Mouse (Mus musculus): ENCODE data around the gene Serpina6.
"Not testable (repeated sequence)": the region's sequence is repeated elsewhere in the genome, so short reads cannot be mapped to it uniquely, and the experiment has no call there.

The Serpina6 gene

DNA sequence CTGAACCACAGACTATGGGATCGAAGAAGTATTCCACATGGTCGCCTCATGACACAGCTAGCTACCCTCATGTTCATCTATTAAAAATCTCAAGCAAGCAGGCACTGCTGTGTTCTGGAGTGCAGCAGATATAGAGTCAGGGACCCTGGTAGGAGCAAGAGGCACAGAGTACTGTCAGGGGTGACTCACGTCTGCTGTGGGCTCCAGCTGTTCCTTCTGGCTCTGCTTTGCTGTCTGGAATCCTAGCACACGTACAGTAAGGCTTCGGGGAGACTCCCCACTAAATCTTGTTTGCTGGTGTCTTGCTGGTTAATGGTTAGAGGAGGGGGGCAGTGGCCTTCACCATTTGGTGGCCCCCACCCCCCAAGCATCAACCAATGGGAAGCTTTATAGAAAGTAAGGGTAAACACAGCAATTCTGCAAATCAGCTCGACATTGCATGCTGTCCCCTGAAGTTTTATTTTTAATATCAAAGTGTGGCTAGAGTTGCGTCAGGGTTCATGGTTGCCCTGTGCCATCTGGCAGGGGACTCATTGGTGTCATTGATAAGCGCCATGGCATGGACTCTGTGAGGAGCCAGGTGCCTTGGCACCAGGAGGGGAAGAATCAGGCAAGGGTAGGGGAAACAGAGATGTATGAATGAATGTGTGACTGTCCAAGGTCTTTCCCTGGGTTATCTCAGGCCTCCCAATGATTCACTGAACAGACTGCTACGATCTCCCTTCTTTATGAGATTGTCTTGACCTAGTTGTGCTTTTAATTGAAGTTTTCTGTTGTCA lies at the start of gene Serpina6:
Serpina6 (minus strand) TSS at position 365 of the 779 bp plus-strand sequence.
- DNase-seq = no peak

DNA sequence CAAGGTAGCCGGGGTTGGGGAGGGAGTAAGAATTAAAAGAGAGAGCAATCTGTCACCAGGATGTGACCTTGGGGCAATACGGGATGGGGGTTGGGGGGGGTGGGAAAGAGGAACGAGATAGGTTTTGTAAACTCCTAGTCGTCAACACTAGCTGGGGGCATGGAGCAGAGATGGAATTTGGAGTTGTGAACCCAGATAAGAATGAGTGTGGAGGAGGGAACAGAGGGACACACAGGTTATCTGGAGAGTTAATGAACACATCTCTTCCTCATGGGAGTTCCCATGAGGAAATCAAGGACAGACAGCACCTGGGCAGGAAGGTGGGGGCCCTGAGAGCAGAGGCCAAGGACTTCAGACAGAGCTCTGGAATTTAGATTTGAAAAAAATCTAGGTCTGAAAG lies 49.1 kb upstream of the Serpina6 start:
- DNase-seq = no peak

DNA sequence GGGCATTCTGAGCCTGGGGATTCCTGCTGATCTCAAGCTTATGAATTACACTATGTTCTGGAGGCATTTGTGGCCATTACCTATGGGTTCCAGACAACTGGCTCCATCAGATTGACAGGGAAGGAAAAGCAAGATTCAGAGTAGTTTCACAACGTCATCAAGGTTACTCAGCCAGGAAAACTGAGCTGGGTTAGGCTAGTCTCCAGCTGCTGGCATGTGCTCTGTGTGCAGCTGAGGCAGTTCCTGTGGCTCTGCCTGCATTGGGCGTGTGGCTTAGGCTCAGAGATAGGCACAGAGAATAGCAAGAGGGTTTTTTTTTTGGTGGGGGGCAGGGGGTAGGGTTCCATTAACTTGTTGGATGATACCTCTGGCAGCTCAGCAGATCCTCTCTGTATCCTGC lies 48.5 kb upstream of the Serpina6 start:
- no peak for DNase-seq

DNA sequence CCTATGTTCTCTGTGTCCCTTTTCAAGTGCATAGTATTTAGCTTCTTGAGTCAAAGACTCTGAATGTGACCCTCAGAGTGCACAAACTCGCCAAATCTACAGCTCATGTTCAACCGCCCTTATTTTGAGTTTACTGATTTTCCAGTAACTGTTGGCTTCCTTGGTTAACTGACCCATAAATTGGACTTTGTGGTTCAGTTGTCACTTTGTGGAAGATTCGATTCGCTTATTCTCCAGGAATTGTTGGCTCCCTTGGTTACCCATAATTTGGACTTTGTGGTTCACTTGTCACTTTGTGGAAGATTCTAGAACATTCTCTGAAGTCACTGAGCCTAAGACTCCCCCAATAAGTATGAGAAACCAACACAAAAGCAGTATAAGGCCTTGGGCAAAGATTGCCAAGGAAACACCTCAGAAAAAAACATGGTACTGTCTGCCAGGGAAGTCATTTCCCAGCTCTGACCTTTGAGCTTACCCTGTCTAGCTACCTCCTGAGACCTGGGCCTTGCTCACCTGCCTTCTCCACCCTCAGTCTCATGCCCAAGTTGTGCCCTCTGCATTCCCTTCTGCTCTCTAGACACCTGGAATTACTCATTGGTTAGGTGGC lies 43.2 kb upstream of the Serpina6 start:
- no peak for DNase-seq

DNA sequence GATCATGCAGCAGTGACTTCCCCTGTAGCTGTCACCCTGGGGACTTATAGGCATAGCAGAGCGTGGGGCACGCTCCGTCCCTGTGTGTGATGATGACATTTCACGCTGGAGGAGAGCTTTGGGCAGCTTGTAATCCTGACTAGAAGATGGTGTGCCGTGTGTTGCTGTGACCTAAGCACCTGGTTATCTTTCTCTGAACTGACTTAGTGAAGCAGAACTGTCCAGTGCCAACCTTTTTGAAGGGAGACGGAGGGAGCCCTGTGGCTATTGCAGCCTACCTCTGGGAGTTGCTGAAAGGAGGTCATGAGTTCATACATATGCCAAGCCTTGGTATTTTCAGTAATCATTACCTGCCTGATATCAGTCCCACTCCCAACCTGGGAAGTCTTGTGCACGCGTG lies 38.4 kb upstream of the Serpina6 start, which contains the start of gene Serpina1f:
Serpina1f (minus strand) TSS at position 101 of the 400 bp plus-strand sequence.
- no peak for DNase-seq

- DNase-seq = no peak
Observed at GRCm38 (mm10) chr12:103688221-103688814, 31.3 kb upstream of the Serpina6 start.

DNA sequence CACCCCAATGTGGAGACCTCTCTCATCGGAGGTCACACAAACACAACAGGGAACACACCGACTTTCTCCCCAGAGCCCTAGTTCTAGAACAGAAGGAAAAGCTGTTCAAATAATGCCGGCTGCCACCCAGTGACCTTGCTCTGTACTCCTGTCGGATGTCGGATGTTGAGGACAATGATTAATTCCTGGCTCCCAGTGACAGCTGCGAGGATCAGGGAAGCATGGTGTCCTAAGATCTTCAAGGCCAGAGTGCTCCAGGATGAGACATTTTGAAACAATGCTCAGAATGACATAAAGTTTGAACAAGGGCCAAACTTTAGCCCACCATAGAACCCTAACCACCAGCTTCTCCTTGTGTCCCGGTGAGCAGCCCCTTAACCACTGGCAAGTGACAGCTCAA lies 30.0 kb upstream of the Serpina6 start:
- DNase-seq = no peak

GRCm38 (mm10) chr12:103686050-103686449 lies 29.0 kb upstream of the Serpina6 start:
- DNase-seq = no peak

GRCm38 (mm10) chr12:103685386-103685785 lies 28.4 kb upstream of the Serpina6 start:
- no peak for DNase-seq

DNA sequence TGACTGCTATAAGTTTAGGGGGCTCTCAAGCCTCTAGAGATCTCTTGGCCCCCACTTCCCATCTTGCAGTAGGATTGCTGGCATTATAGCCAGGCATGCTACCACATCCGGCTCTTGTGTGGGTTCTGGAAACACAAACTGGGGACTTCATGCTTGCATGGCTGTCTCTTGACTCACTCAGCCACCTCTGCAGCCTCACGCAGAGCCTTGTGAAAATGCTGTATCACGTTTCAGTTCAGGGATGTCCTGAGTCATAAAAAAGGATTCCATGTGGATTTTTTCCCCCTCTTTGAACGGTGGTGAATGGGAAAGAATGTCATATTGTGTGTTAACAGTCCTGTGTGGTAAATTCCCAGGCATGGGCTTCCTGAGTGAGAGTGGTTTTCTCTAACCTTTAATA lies 26.8 kb upstream of the Serpina6 start:
- DNase-seq = no peak

- DNase-seq = no peak
Observed at GRCm38 (mm10) chr12:103681739-103682138, 24.7 kb upstream of the Serpina6 start.

DNA sequence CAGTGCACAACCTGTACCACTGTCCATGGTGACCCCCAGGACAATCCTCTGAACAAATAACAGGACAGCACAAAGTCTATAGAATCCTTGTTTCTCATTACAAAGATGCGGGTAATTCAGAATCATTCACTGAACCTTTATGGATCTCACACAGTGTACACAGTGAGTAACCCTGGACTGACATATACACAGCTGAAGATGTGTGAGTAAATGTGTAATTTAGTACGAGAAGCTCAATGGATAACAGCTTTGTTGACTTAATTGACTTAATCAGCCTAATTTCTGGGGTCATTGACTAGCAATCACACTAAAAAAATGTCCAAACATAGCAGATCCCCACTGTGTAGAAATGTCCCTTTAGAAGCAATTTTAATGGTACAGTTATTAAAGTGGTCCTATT lies 24.2 kb upstream of the Serpina6 start:
- DNase-seq = no peak

DNA sequence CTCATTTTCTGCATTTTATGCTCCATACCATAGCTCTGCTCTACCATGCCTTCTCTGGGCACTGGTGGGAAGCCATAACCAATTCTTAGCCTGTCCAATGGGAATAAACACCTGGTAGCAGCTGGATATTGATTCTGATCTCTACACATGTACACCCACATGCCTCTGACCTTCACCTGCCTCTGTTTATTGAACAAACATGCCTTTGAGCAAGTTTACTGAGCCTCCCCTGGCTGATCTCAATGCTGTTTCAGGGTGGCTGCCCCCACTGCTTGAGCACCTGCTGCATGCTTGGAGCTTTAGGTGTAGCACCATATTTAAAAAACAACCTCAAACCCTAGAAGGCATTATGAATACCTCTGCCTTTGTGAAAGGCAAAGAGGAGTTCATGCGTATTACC lies 22.8 kb upstream of the Serpina6 start:
- not testable (repeated sequence) for DNase-seq

- no peak for DNase-seq
Observed at GRCm38 (mm10) chr12:103676039-103676438, 19.0 kb upstream of the Serpina6 start, which contains the start of gene Serpina16. Gene Serpina16 (minus strand): TSS chr12:103676139.

GRCm38 (mm10) chr12:103673179-103673578 lies 16.2 kb upstream of the Serpina6 start:
- DNase-seq = no peak

GRCm38 (mm10) chr12:103671483-103671882 lies 14.5 kb upstream of the Serpina6 start:
- DNase-seq = no peak

DNA sequence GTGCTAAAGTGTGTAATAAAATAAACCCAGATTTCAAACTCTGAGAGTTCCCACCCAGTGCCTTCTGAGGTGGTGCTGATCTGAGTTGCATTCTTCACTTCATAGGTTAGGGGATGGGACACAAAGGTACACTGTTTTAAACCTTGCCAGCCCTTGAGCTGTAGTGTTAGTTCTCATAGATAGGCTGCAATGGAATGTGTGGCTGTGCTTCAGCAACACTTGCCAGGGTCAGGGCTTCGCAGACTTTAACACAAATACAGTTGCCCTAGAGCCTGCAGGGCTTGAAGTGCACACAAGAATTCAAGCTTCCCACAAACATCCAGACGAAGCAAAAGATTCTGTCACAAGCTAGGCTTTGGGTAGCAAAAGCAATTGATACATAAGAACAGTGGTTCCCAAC lies 14.0 kb upstream of the Serpina6 start:
- DNase-seq = no peak

DNA sequence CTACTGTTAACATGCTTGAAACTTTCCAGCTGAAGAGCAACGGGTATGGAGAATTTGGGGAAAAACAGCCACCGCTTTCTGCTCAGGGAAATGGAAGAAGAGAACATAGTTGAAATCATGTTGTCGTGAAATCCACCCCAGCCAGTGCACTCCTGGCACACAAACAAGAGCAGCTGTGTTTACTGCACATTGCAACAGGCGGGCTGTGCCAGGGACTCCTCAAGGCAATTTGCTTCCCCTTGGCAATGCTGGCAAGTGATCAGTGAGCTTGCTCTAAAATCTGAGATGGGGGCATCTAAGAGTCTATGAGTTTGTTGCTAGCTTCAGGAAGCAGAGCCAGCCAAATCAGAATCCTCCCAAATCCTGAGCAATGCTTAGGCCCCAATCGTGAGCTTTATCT lies 13.3 kb upstream of the Serpina6 start:
- no peak for DNase-seq

DNA sequence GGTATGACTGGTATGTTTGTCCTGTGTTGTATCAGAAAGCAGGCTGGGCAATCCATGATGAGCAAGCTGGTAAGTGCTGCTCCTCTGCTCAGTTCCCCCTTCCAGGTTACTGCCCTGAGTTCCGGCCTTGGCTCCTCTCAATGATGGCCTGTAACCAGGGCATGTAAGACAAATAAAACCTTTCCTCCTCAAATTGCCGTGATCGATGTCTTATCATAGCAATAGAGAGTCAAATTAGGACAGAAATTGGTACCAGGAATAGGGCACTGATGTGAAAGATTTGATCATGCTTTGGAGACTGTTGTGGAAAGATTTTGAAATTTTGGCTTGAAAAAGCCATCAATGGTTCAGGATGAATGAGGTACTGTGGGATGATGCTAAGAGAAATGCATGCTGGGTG lies 8.3 kb upstream of the Serpina6 start:
- no peak for DNase-seq

DNA sequence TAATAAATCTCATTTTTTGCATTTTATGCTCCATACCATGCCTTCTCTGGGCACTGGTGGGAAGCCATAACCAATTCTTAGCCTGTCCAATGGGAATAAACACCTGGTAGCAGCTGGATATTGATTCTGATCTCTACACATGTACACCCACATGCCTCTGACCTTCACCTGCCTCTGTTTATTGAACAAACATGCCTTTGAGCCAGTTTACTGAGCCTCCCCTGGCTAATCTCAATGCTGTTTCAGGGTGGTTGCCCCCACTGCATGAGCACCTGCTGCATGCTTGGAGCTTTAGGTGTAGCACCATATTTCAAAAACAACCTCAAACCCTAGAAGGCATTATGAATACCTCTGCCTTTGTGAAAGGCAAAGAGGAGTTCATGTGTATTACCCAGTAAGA lies 5.0 kb upstream of the Serpina6 start:
- DNase-seq = not testable (repeated sequence)

DNA sequence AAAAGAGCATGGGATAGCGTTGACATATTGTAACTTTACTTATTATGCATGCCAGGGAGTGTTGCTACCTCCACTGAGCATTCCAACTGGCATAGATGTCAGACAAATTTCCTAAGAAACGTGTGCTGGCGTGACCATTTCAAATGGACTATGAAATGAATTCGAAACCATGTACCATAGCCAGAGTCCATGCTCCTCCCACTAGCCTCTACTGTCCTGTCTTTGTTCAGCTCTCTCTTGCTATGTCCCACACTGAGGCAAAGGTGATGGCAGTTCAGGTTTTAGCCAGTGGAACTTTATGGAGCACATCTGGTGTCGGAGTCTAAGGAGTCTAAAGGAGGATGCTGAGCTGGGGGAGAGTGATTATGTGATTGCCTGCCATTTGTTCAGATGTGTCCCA lies 3.1 kb upstream of the Serpina6 start:
- DNase-seq = no peak

DNA sequence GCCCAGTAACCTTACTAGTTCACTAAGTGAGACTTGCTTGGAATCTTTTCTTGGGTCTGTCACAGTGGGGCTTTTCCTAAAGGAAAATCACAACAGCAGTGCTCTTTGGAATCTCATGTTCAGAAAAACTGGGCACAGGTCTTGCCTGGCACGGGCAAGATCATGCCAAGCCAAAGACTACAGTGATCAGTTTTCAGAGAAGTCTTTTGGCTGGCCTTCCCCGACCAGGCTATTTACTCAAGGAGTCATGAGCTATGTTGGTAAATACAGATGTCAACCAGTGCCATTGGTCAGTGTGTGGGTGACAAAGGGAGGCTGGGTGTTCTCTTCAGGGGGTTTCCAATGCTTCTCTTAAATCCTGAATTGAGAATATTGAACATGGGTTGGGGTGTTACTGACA lies 2.2 kb upstream of the Serpina6 start:
- DNase-seq = no peak

GRCm38 (mm10) chr12:103657991-103658390 lies 979 bp upstream of the Serpina6 start:
- DNase-seq = no peak

All from cerebellum, postnatal 36 days (tissue).